Mouse (Mus musculus) left cerebral cortex, postnatal 10 days (tissue): ENCODE results near the gene Kcnc3. TPM values are rescaled to one million over a fixed set of nuclear protein-coding genes. Genes with fewer than 3 reads are reported as not detected.
A peak's percentile ranks its signal among the peaks of the same experiment; 100 is the strongest.

ENCODE experiments used
- DNase-seq, 2 experiments: peaks; one replicate each; pipeline ENCODE4 v3.0.0; 2021 to 2022; ENCODE audit warnings: low spot score in 2 of 2, mixed read lengths in 1 of 2; ENCODE audit errors: extremely low spot score in 1 of 2
- intact Hi-C: fragments of 180-260 bp; cut with DNase I; formaldehyde crosslinking; loops from one replicate; pipeline ENCODE4 v1.15.1; 2025
- total RNA-seq, 2 experiments: library from RNA; stranded (reverse); gene quantifications; 2 replicates each; pipeline ENCODE4 v1.2.3; 2021

The Kcnc3 gene
- total RNA-seq, 2 experiments from 2014 or later = 48.5 to 55.4 TPM

- intact Hi-C loops = loop anchor here (5.0 to 10.0 kb wide), 2 partner anchors 79 to 121 kb away; partner anchors contain the start of gene Mybpc2
- no peak for DNase-seq
These were observed 55.5 kb downstream of the Kcnc3 start for GRCm38 (mm10) chr7:44645951-44646350.

GRCm38 (mm10) chr7:44647042-44647724 lies 56.7 kb downstream of the Kcnc3 start:
- intact Hi-C loops = loop anchor here (5.0 to 10.0 kb wide), 2 partner anchors 80 to 122 kb away; partner anchors contain the start of gene Mybpc2
- peak; percentile 54 to 82 for DNase-seq

- DNase-seq = no peak
- intact Hi-C loops = loop anchor here (5.0 to 10.0 kb wide), 2 partner anchors 80 to 123 kb away; partner anchors contain the start of gene Mybpc2
These were observed 57.3 kb downstream of the Kcnc3 start for GRCm38 (mm10) chr7:44647729-44648128.

- DNase-seq = no peak
- intact Hi-C loops = loop anchor here (5.0 to 10.0 kb wide), 2 partner anchors 82 to 124 kb away; partner anchors contain the start of gene Mybpc2
These were observed 58.7 kb downstream of the Kcnc3 start for GRCm38 (mm10) chr7:44649094-44649610.

- intact Hi-C loops = loop anchor here (5.0 to 10.0 kb wide), 3 partner anchors 83 to 148 kb away; partner anchors contain the start of gene Mybpc2
- DNase-seq = peak in 1 of 2 experiments; percentile 20
These were observed 59.5 kb downstream of the Kcnc3 start for GRCm38 (mm10) chr7:44649990-44650389.

GRCm38 (mm10) chr7:44651416-44651815 lies 61.0 kb downstream of the Kcnc3 start:
- DNase-seq = no peak
- intact Hi-C loops = loop anchor here (5.0 kb wide), 1 partner anchor 149 kb away; no protein-coding TSS in a partner anchor

- no peak for DNase-seq
- intact Hi-C loops = loop anchor here (5.0 kb wide), 1 partner anchor 151 kb away; no protein-coding TSS in a partner anchor
These were observed 63.3 kb downstream of the Kcnc3 start for GRCm38 (mm10) chr7:44653773-44654172.

Other genes starting within 250 kb of the Kcnc3 start
- 10 to 100 TPM; 77.1 to 78.3 TPM for gene Syt3, start 206.6 kb upstream of the Kcnc3 start, total RNA-seq
- 1 to 10 TPM; 2.1 to 2.9 TPM for gene 1700008O03Rik, start 204.8 kb upstream of the Kcnc3 start, total RNA-seq
- 100 to 1,000 TPM; 311 to 323 TPM for gene Lrrc4b, start 161.6 kb upstream of the Kcnc3 start, total RNA-seq
- gene Aspdh, start 125.3 kb upstream of the Kcnc3 start, total RNA-seq = 10 to 100 TPM; 14.7 to 18.0 TPM
- gene Josd2, start 122.7 kb upstream of the Kcnc3 start, total RNA-seq = 10 to 100 TPM; 36.3 to 37.4 TPM
- 100 to 1,000 TPM; 143 to 144 TPM for gene Emc10, start 94.1 kb upstream of the Kcnc3 start, total RNA-seq
- gene Fam71e1, start 94.1 kb upstream of the Kcnc3 start, total RNA-seq = 10 to 100 TPM; 24.4 to 26.8 TPM
- gene Mybpc2, start 66.0 kb upstream of the Kcnc3 start, total RNA-seq = under 1 TPM; 0.09 to 0.53 TPM
- under 1 TPM in 1 of 2 experiments, not detected in 1; 0.13 TPM for gene Spib, start 58.6 kb upstream of the Kcnc3 start, total RNA-seq
- 1 to 10 TPM; 6.9 to 7.2 TPM for gene Pold1, start 41.8 kb upstream of the Kcnc3 start, total RNA-seq
- gene Nr1h2, start 36.7 kb upstream of the Kcnc3 start, total RNA-seq = 10 to 100 TPM; 49.6 to 53.6 TPM
- gene Napsa, start 18.3 kb upstream of the Kcnc3 start, total RNA-seq = under 1 TPM in 1 of 2 experiments, not detected in 1; 0.32 TPM
- gene Myh14, start 80.2 kb downstream of the Kcnc3 start, total RNA-seq = 1 to 10 TPM; 9.1 to 9.7 TPM
- not detected for gene Izumo2, start 118.1 kb downstream of the Kcnc3 start, total RNA-seq
- gene Vrk3, start 157.7 kb downstream of the Kcnc3 start, total RNA-seq = 10 to 100 TPM; 24.5 to 30.8 TPM
- gene Zfp473, start 160.4 kb downstream of the Kcnc3 start, total RNA-seq = under 1 TPM; 0.79 to 0.81 TPM
- gene Nup62, start 225.4 kb downstream of the Kcnc3 start, total RNA-seq = 10 to 100 TPM; 39.8 to 42.9 TPM
- 1 to 10 TPM; 1.1 to 2.7 TPM for gene Il4i1, start 225.7 kb downstream of the Kcnc3 start, total RNA-seq
- gene Atf5, start 226.0 kb downstream of the Kcnc3 start, total RNA-seq = 10 to 100 TPM; 23.6 to 24.1 TPM